Mouse (Mus musculus): ENCODE data around the gene Midn. TPM values are rescaled to one million over a fixed set of nuclear protein-coding genes. Genes with fewer than 3 reads are reported as not detected.
A peak's percentile ranks its signal among the peaks of the same experiment; 100 is the strongest.

Midn gene
- polyA plus RNA-seq, 1 experiment from 2014 or later, result 10.3 TPM

GRCm38 (mm10) chr10:80186649-80187048 is 38.6 kb downstream of the Midn start:
- Histone ChIP-seq H3K4me1 (ENCODE audit: control insufficient read depth, insufficient read depth, low read length) (peaks cover 3% of the 10 kb centered on the region; the same call in 1 of the 2 replicates), H3K27me3 (ENCODE audit: control insufficient read depth, insufficient read depth, low read length) (peaks cover 19% of the 10 kb centered on the region), H3K4me2 (ENCODE audit: low read depth, low read length) (no peak overlapping the region), H3K9me3 (replicated peaks; ENCODE audit: control insufficient read depth, low read length) (no peaks in the 10 kb centered on the region), H3K4me3 (ENCODE audit: low read length) (no peak overlapping the region), H3K27ac (ENCODE audit: low read length) (no peak overlapping the region), H3K36me3 (ENCODE audit: control insufficient read depth, insufficient read depth) (no peaks in the 10 kb centered on the region), H3K9ac (ENCODE audit: low read length) (no peak overlapping the region)
- no peak for ATAC-seq (replicated peaks; ENCODE audit: extremely low read depth, insufficient read depth, low FRiP score)
- WGBS, result 49% methylated on average over 27 of the region's 27 CpGs

GRCm38 (mm10) chr10:80187739-80188138 is 39.7 kb downstream of the Midn start:
- no peaks in the 10 kb centered on the region for H3K9me3 ChIP-seq (replicated peaks; ENCODE audit: control insufficient read depth, low read length)
- no peak overlapping the region for H3K9ac ChIP-seq (ENCODE audit: low read length)
- H3K4me1 ChIP-seq (ENCODE audit: control insufficient read depth, insufficient read depth, low read length), result peaks cover 3% of the 10 kb centered on the region; the same call in 1 of the 2 replicates
- no peak overlapping the region for H3K4me2 ChIP-seq (ENCODE audit: low read depth, low read length)
- H3K36me3 ChIP-seq (ENCODE audit: control insufficient read depth, insufficient read depth), result no peaks in the 10 kb centered on the region
- H3K27ac ChIP-seq (ENCODE audit: low read length), result no peak overlapping the region
- H3K27me3 ChIP-seq (ENCODE audit: control insufficient read depth, insufficient read depth, low read length), result peaks cover 26% of the 10 kb centered on the region
- H3K4me3 ChIP-seq (ENCODE audit: low read length), result no peak overlapping the region
- ATAC-seq (replicated peaks; ENCODE audit: extremely low read depth, insufficient read depth, low FRiP score), result no peak
- 92% methylated on average over 10 of the region's 10 CpGs for WGBS

- Histone ChIP-seq H3K9ac (ENCODE audit: low read length) (no peak overlapping the region), H3K36me3 (ENCODE audit: control insufficient read depth, insufficient read depth) (no peaks in the 10 kb centered on the region), H3K9me3 (replicated peaks; ENCODE audit: control insufficient read depth, low read length) (no peaks in the 10 kb centered on the region), H3K27me3 (ENCODE audit: control insufficient read depth, insufficient read depth, low read length) (peaks cover 26% of the 10 kb centered on the region), H3K27ac (ENCODE audit: low read length) (no peak overlapping the region), H3K4me1 (ENCODE audit: control insufficient read depth, insufficient read depth, low read length) (peaks cover 3% of the 10 kb centered on the region; the same call in 1 of the 2 replicates), H3K4me3 (ENCODE audit: low read length) (no peak overlapping the region), H3K4me2 (ENCODE audit: low read depth, low read length) (no peak overlapping the region)
- ATAC-seq (replicated peaks; ENCODE audit: extremely low read depth, insufficient read depth, low FRiP score), result no peak
- 88% methylated on average over 15 of the region's 15 CpGs for WGBS
Observed at GRCm38 (mm10) chr10:80188453-80189024, 40.5 kb downstream of the Midn start.

GRCm38 (mm10) chr10:80189999-80190398 is 41.9 kb downstream of the Midn start:
- Histone ChIP-seq H3K9me3 (replicated peaks; ENCODE audit: control insufficient read depth, low read length) (no peaks in the 10 kb centered on the region), H3K9ac (ENCODE audit: low read length) (peak overlapping the region; percentile 62), H3K4me2 (ENCODE audit: low read depth, low read length) (peak overlapping the region; percentile 71), H3K27me3 (ENCODE audit: control insufficient read depth, insufficient read depth, low read length) (peaks cover 26% of the 10 kb centered on the region), H3K36me3 (ENCODE audit: control insufficient read depth, insufficient read depth) (no peaks in the 10 kb centered on the region), H3K4me3 (ENCODE audit: low read length) (peak overlapping the region; percentile 49), H3K27ac (ENCODE audit: low read length) (no peak overlapping the region), H3K4me1 (ENCODE audit: control insufficient read depth, insufficient read depth, low read length) (peaks cover 3% of the 10 kb centered on the region; the same call in 1 of the 2 replicates)
- 11% methylated on average over 21 of the region's 21 CpGs for WGBS
- no peak for ATAC-seq (replicated peaks; ENCODE audit: extremely low read depth, insufficient read depth, low FRiP score)

- peaks cover 26% of the 10 kb centered on the region for H3K27me3 ChIP-seq (ENCODE audit: control insufficient read depth, insufficient read depth, low read length)
- no peaks in the 10 kb centered on the region for H3K9me3 ChIP-seq (replicated peaks; ENCODE audit: control insufficient read depth, low read length)
- no peak overlapping the region for H3K27ac ChIP-seq (ENCODE audit: low read length)
- peak overlapping the region; percentile 62 for H3K9ac ChIP-seq (ENCODE audit: low read length)
- peak; percentile 42; the same call in 1 of the 2 replicates for ATAC-seq (replicated peaks; ENCODE audit: extremely low read depth, insufficient read depth, low FRiP score)
- no peaks in the 10 kb centered on the region for H3K36me3 ChIP-seq (ENCODE audit: control insufficient read depth, insufficient read depth)
- WGBS, result under 1% methylated on average over 48 of the region's 48 CpGs
- H3K4me3 ChIP-seq (ENCODE audit: low read length), result peak overlapping the region; percentile 49
- H3K4me1 ChIP-seq (ENCODE audit: control insufficient read depth, insufficient read depth, low read length), result peaks cover 3% of the 10 kb centered on the region; the same call in 1 of the 2 replicates
- peak overlapping the region; percentile 71 for H3K4me2 ChIP-seq (ENCODE audit: low read depth, low read length)
Observed at GRCm38 (mm10) chr10:80190491-80191051, 42.5 kb downstream of the Midn start.

GRCm38 (mm10) chr10:80193976-80194375 is 45.9 kb downstream of the Midn start:
- H3K27me3 ChIP-seq (ENCODE audit: control insufficient read depth, insufficient read depth, low read length), result peaks cover 20% of the 10 kb centered on the region
- no peak overlapping the region for H3K4me2 ChIP-seq (ENCODE audit: low read depth, low read length)
- 56% methylated on average over 6 of the region's 6 CpGs for WGBS
- no peak overlapping the region for H3K4me3 ChIP-seq (ENCODE audit: low read length)
- ATAC-seq (replicated peaks; ENCODE audit: extremely low read depth, insufficient read depth, low FRiP score), result no peak
- H3K27ac ChIP-seq (ENCODE audit: low read length), result no peak overlapping the region
- peaks cover 3% of the 10 kb centered on the region; the same call in 1 of the 2 replicates for H3K4me1 ChIP-seq (ENCODE audit: control insufficient read depth, insufficient read depth, low read length)
- no peaks in the 10 kb centered on the region for H3K9me3 ChIP-seq (replicated peaks; ENCODE audit: control insufficient read depth, low read length)
- no peak overlapping the region for H3K9ac ChIP-seq (ENCODE audit: low read length)
- no peaks in the 10 kb centered on the region for H3K36me3 ChIP-seq (ENCODE audit: control insufficient read depth, insufficient read depth)

GRCm38 (mm10) chr10:80194441-80194840 is 46.4 kb downstream of the Midn start:
- no peak overlapping the region for H3K4me3 ChIP-seq (ENCODE audit: low read length)
- H3K36me3 ChIP-seq (ENCODE audit: control insufficient read depth, insufficient read depth), result no peaks in the 10 kb centered on the region
- peaks cover 3% of the 10 kb centered on the region; the same call in 1 of the 2 replicates for H3K4me1 ChIP-seq (ENCODE audit: control insufficient read depth, insufficient read depth, low read length)
- no peaks in the 10 kb centered on the region for H3K9me3 ChIP-seq (replicated peaks; ENCODE audit: control insufficient read depth, low read length)
- no peak overlapping the region for H3K9ac ChIP-seq (ENCODE audit: low read length)
- WGBS, result 69% methylated on average over 8 of the region's 8 CpGs
- no peak overlapping the region for H3K4me2 ChIP-seq (ENCODE audit: low read depth, low read length)
- H3K27me3 ChIP-seq (ENCODE audit: control insufficient read depth, insufficient read depth, low read length), result peaks cover 16% of the 10 kb centered on the region; the same call in 1 of the 2 replicates
- no peak for ATAC-seq (replicated peaks; ENCODE audit: extremely low read depth, insufficient read depth, low FRiP score)
- H3K27ac ChIP-seq (ENCODE audit: low read length), result no peak overlapping the region

- Histone ChIP-seq H3K4me2 (ENCODE audit: low read depth, low read length) (no peak overlapping the region), H3K4me3 (ENCODE audit: low read length) (no peak overlapping the region), H3K27me3 (ENCODE audit: control insufficient read depth, insufficient read depth, low read length) (peaks cover 14% of the 10 kb centered on the region; the same call in 1 of the 2 replicates), H3K36me3 (ENCODE audit: control insufficient read depth, insufficient read depth) (no peaks in the 10 kb centered on the region), H3K9me3 (replicated peaks; ENCODE audit: control insufficient read depth, low read length) (no peaks in the 10 kb centered on the region), H3K4me1 (ENCODE audit: control insufficient read depth, insufficient read depth, low read length) (peaks cover 2% of the 10 kb centered on the region), H3K9ac (ENCODE audit: low read length) (no peak overlapping the region), H3K27ac (ENCODE audit: low read length) (no peak overlapping the region)
- ATAC-seq (replicated peaks; ENCODE audit: extremely low read depth, insufficient read depth, low FRiP score), result no peak
- WGBS, result 89% methylated on average over 1 of the region's 1 CpGs
Observed at GRCm38 (mm10) chr10:80196167-80196566, 48.1 kb downstream of the Midn start.

GRCm38 (mm10) chr10:80196778-80197581 is 48.9 kb downstream of the Midn start:
- H3K9me3 ChIP-seq (replicated peaks; ENCODE audit: control insufficient read depth, low read length), result no peaks in the 10 kb centered on the region
- H3K4me1 ChIP-seq (ENCODE audit: control insufficient read depth, insufficient read depth, low read length), result peaks cover 2% of the 10 kb centered on the region
- H3K4me3 ChIP-seq (ENCODE audit: low read length), result no peak overlapping the region
- no peak overlapping the region for H3K27ac ChIP-seq (ENCODE audit: low read length)
- no peaks in the 10 kb centered on the region for H3K36me3 ChIP-seq (ENCODE audit: control insufficient read depth, insufficient read depth)
- H3K4me2 ChIP-seq (ENCODE audit: low read depth, low read length), result no peak overlapping the region
- no peak overlapping the region for H3K9ac ChIP-seq (ENCODE audit: low read length)
- ATAC-seq (replicated peaks; ENCODE audit: extremely low read depth, insufficient read depth, low FRiP score), result no peak
- H3K27me3 ChIP-seq (ENCODE audit: control insufficient read depth, insufficient read depth, low read length), result peaks cover 10% of the 10 kb centered on the region; the same call in 1 of the 2 replicates
- 75% methylated on average over 31 of the region's 33 CpGs for WGBS
